Mouse (Mus musculus): ENCODE data around the gene Psme3.

DNA sequence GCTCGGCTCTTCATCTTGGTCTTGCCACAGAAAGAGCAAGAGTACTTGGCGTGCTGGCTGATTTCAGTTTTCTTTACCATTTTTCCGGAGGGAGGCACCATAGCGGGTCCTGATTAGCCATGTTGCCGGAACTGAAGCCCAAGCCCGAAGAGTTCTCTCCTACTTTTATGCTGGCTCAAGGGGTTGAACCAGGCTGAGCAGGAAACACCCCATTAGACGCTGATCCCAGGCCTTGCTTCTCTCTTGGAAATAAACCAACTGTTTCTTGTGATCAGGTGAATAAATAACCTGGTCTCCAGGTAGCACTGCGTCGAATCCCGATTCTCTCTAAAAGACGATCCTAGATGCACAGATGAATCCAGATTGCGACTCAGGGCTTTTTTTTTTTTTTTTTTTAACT lies 37.4 kb downstream of the Psme3 start:
- TF ChIP-seq POLR2A (IDR thresholded peaks at IDR 0.05; ENCODE audit: control insufficient read depth, extremely low read depth, insufficient read depth, low read length, poor library complexity) (no peak), CTCF (IDR thresholded peaks at IDR 0.05; ENCODE audit: borderline replicate concordance, control insufficient read depth, extremely low read depth, insufficient read depth, low read length, poor library complexity) (no peak)
